Mouse (Mus musculus) heart, postnatal 0 days (tissue): ENCODE measurements around the gene Ube4b. TPM values are rescaled to one million over a fixed set of nuclear protein-coding genes. Genes with fewer than 3 reads are reported as not detected.

Experiments used
- ATAC-seq: fragments of 200-750 bp; cut with Nextera tagmentation; 2 replicates; pipeline ENCODE4 v1.8.0; 2017; ENCODE audit warnings: low read depth, moderate number of reproducible peaks, moderate library complexity; ENCODE audit not compliant: insufficient read depth
- DNase-seq: peaks from one replicate; pipeline ENCODE4 v3.0.0-alpha.2; 2016; ENCODE audit warnings: low spot score
- H3K27ac ChIP-seq: fragments of 300-500 bp; sonication (generic); 2 replicates; pipeline ENCODE4 v1.5.1; 2014; ENCODE audit warnings: low read depth, mild to moderate bottlenecking
- H3K27me3 ChIP-seq: fragments of 300-500 bp; sonication (generic); 2 replicates; pipeline ENCODE4 v1.6.1; 2014; ENCODE audit warnings: low read length, mixed read lengths; ENCODE audit not compliant: control insufficient read depth, insufficient read depth
- H3K36me3 ChIP-seq: fragments of 300-500 bp; sonication (generic); replicated peaks from 2 replicates; pipeline ENCODE4 v1.6.1; 2014; ENCODE audit warnings: low read length, mixed read lengths; ENCODE audit not compliant: control insufficient read depth, insufficient read depth
- H3K4me1 ChIP-seq: fragments of 300-500 bp; sonication (generic); 2 replicates; pipeline ENCODE4 v1.6.1; 2014; ENCODE audit warnings: antibody characterized with exemption; ENCODE audit not compliant: control insufficient read depth, insufficient read depth
- H3K4me2 ChIP-seq: fragments of 300-500 bp; sonication (generic); 2 replicates; pipeline ENCODE4 v1.6.1; 2014; ENCODE audit warnings: low read depth, mild to moderate bottlenecking, low read length, moderate library complexity
- H3K4me3 ChIP-seq: fragments of 300-500 bp; sonication (generic); 2 replicates; pipeline ENCODE4 v1.5.1; 2014; ENCODE audit warnings: low read depth, low read length
- H3K9ac ChIP-seq: fragments of 300-500 bp; sonication (generic); replicated peaks from 2 replicates; pipeline ENCODE4 v1.6.1; 2014; ENCODE audit warnings: low read depth, low read length, mixed read lengths
- H3K9me3 ChIP-seq: fragments of 300-500 bp; sonication (generic); replicated peaks from 2 replicates; pipeline ENCODE4 v1.6.1; 2016; ENCODE audit warnings: low read length; ENCODE audit not compliant: control insufficient read depth
- CTCF ChIP-seq: IDR thresholded peaks from 2 replicates; pipeline ENCODE4 v1.5.1; 2016; ENCODE audit warnings: antibody characterized with exemption, control low read depth, low read depth
- EP300 ChIP-seq: IDR thresholded peaks from 2 replicates; pipeline ENCODE4 v1.6.1; 2016; ENCODE audit warnings: antibody characterized with exemption, low read depth
- WGBS: fragments of 180-500 bp; shearing (Covaris S2); extraction: QIAGEN DNeasy Blood & Tissue Kit; methylation state at CpG from one replicate; pipeline ENCODE4 v1.1.7; 2014; 5-methylcytosine and 5-hydroxymethylcytosine counted together
- polyA plus RNA-seq: library from polyadenylated mRNA; unstranded; fragments of >200 nt; fragmentation: Nextera tagmentation; extraction: Ambion mirVana; gene quantifications from 2 replicates; pipeline ENCODE4 v1.2.1, GENCODE M21; 2015
- total RNA-seq: library from RNA; depleted of rRNA; stranded (reverse); fragments of >200 nt; gene quantifications from 2 replicates; pipeline ENCODE4 v1.2.3, GENCODE M21; 2014; ENCODE audit warnings: low replicate concordance

Gene Ube4b
- total and polyA plus RNA-seq, 2 experiments from 2014 or later, result 20.2 to 56.4 TPM

GRCm38 (mm10) chr4:149425801-149426292, 702 bp downstream of the Ube4b start:
- ATAC-seq (peak; percentile 44), DNase-seq (no peak)
- Histone ChIP-seq H3K36me3 (no peaks in the 10 kb centered on the region), H3K4me2 (peak overlapping the region; percentile 78), H3K4me1 (no peaks in the 10 kb centered on the region), H3K4me3 (peak overlapping the region; percentile 91), H3K27me3 (no peaks in the 10 kb centered on the region), H3K27ac (peak overlapping the region; percentile 97), H3K9ac (peak overlapping the region; percentile 94), H3K9me3 (no peaks in the 10 kb centered on the region)
- under 1% methylated on average over 35 of the region's 35 CpGs for WGBS
- no peak for TF ChIP-seq CTCF
- no peak for TF ChIP-seq EP300

DNA sequence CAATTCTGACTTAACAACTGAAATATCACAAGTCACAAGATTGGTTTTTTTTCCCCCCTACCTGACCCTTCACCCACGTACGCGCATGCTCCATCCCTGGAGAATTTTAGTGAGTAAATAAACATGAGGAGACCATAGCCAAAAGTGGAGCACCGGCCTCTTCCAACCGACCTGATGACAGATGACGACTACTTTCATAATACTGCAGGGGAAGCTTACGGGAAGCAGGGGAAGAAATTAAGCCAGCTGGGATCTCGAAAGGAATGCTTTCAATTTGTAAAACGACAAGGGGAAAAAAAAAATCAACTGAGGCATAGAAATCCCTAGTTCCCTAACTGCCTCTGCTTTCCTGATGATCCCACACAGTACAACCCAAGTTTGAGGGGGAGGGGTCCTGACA, 1.8 kb downstream of the Ube4b start:
- Histone ChIP-seq H3K9ac (peak overlapping the region; percentile 94), H3K27me3 (no peaks in the 10 kb centered on the region), H3K27ac (peak overlapping the region; percentile 47; the same call in 1 of the 2 replicates), H3K4me2 (peak overlapping the region; percentile 78), H3K4me3 (peak overlapping the region; percentile 91), H3K4me1 (no peaks in the 10 kb centered on the region), H3K36me3 (no peaks in the 10 kb centered on the region), H3K9me3 (no peaks in the 10 kb centered on the region)
- peak; percentile 64 for DNase-seq
- TF ChIP-seq EP300 (no peak), CTCF (no peak)
- WGBS, result 2% methylated on average over 9 of the region's 9 CpGs
- no peak for ATAC-seq

DNA sequence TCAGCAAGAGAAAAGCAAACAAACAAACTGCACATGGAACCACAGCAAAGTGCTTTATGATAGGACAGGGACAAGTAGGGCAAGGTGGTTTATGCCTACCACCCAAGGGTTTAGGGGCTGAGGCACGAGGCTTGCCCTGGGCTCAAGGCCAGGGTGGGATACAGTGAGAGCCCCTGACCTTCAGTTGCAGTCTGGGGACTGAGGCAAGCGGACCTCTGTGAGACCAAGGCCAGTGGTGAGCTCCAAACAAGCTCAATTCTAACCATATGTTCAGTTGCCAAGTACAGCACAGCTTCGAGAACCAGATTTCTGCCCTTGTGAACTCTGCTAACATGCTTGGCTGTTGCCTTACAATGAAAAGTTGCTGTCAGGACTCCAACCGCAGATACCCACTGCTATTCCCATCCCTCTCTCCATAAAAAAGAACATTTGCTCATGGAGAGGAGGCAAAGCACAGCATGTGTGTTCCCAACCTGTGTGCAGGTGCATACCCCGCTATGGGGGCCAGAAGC, 8.6 kb downstream of the Ube4b start:
- no peaks in the 10 kb centered on the region for H3K9me3 ChIP-seq
- DNase-seq, result no peak
- peak overlapping the region; percentile 56 for H3K27ac ChIP-seq
- no peak for TF ChIP-seq EP300
- TF ChIP-seq CTCF, result no peak
- no peak overlapping the region for H3K4me2 ChIP-seq
- H3K27me3 ChIP-seq, result no peaks in the 10 kb centered on the region
- no peak for ATAC-seq
- no peaks in the 10 kb centered on the region for H3K36me3 ChIP-seq
- H3K9ac ChIP-seq, result no peak overlapping the region
- H3K4me3 ChIP-seq, result no peak overlapping the region
- H3K4me1 ChIP-seq, result peaks cover 35% of the 10 kb centered on the region
- WGBS, result 62% methylated on average over 5 of the region's 5 CpGs

- 88% methylated on average over 2 of the region's 2 CpGs for WGBS
- no peak for ATAC-seq
Observed at GRCm38 (mm10) chr4:149416986-149417385, 9.6 kb downstream of the Ube4b start.

GRCm38 (mm10) chr4:149416417-149416816, 10.1 kb downstream of the Ube4b start:
- no peak overlapping the region for H3K4me2 ChIP-seq
- H3K27me3 ChIP-seq, result no peaks in the 10 kb centered on the region
- 64% methylated on average over 10 of the region's 10 CpGs for WGBS
- H3K9ac ChIP-seq, result no peak overlapping the region
- peak overlapping the region; percentile 39 for H3K27ac ChIP-seq
- no peaks in the 10 kb centered on the region for H3K9me3 ChIP-seq
- ATAC-seq, result no peak
- DNase-seq, result no peak
- H3K4me3 ChIP-seq, result no peak overlapping the region
- H3K4me1 ChIP-seq, result peaks cover 35% of the 10 kb centered on the region
- H3K36me3 ChIP-seq, result 0 out of 2 replicates have a peak, but pooled peaks cover 6% of the 10 kb centered on the region
- TF ChIP-seq CTCF (no peak), EP300 (no peak)

More at GRCm38 (mm10) chr4:149416986-149417385, 9.6 kb downstream of the Ube4b start:
- no peaks in the 10 kb centered on the region for H3K9me3 ChIP-seq
- peaks cover 35% of the 10 kb centered on the region for H3K4me1 ChIP-seq
- no peak overlapping the region for H3K4me2 ChIP-seq
- no peak overlapping the region for H3K4me3 ChIP-seq
- no peak for DNase-seq
- 0 out of 2 replicates have a peak, but pooled peaks cover 6% of the 10 kb centered on the region for H3K36me3 ChIP-seq
- no peak overlapping the region for H3K9ac ChIP-seq
- no peaks in the 10 kb centered on the region for H3K27me3 ChIP-seq
- no peak for TF ChIP-seq EP300
- H3K27ac ChIP-seq, result peak overlapping the region; percentile 39; the same call in 1 of the 2 replicates
